Mouse (Mus musculus): ENCODE measurements around the gene Dock9.

DNA sequence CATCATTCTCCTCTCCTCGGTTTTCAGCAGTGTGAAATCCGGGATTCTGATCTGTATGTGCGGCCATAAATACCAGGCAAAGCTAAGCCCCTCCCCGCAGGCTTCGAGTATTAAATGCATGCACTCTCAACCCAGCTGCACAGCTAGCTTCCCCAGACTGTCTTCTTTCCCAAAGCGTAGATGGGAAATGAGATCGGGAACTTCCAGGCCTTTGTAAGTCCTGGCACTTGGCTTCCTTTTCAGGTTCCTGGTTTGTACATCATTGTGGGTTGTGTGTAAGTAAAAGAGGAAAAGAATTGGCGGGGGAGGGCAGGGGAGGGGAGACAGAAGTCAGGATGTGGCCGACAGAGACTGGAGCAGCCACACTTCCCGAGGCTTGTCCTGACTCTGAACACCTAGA lies 119.2 kb downstream of the Dock9 start:
- TF ChIP-seq CTCF (IDR thresholded peaks at IDR 0.05; ENCODE audit: control insufficient read depth, insufficient read depth, insufficient read length) (no peak), USF1 (IDR thresholded peaks at IDR 0.05; ENCODE audit: low read depth) (no peak)

Measured in C2C12 (cell line).